Mouse (Mus musculus): ENCODE measurements around the gene Tcf23. TPM values are rescaled to one million over a fixed set of nuclear protein-coding genes. Genes with fewer than 3 reads are reported as not detected.

The Tcf23 gene
- polyA plus RNA-seq, 1 experiment from 2014 or later: 0.55 TPM

- 66% methylated on average over 11 of the region's 11 CpGs for WGBS
- H3K27me3 ChIP-seq (ENCODE audit: control insufficient read depth, insufficient read depth, low read length): no peaks in the 10 kb centered on the region
- no peak overlapping the region for H3K9ac ChIP-seq (replicated peaks; ENCODE audit: low read depth, low read length)
- no peaks in the 10 kb centered on the region for H3K36me3 ChIP-seq (ENCODE audit: control insufficient read depth, insufficient read depth, low read length)
- H3K9me3 ChIP-seq (ENCODE audit: control insufficient read depth, low read depth, low read length): no peaks in the 10 kb centered on the region
- no peak overlapping the region for H3K4me3 ChIP-seq (ENCODE audit: low read depth, low read length)
- H3K4me2 ChIP-seq (replicated peaks; ENCODE audit: low read depth, low read length): no peak overlapping the region
- ATAC-seq (ENCODE audit: insufficient number of reproducible peaks, insufficient read depth, low FRiP score, low read depth): no peak
- no peaks in the 10 kb centered on the region for H3K4me1 ChIP-seq (ENCODE audit: control insufficient read depth, insufficient read depth, low read length)
- no peak overlapping the region for H3K27ac ChIP-seq (ENCODE audit: low read length)
These were observed 26.6 kb downstream of the Tcf23 start for GRCm38 (mm10) chr5:30994910-30995635.

- H3K36me3 ChIP-seq (ENCODE audit: control insufficient read depth, insufficient read depth, low read length): no peaks in the 10 kb centered on the region
- no peak for ATAC-seq (ENCODE audit: insufficient number of reproducible peaks, insufficient read depth, low FRiP score, low read depth)
- no peaks in the 10 kb centered on the region for H3K4me1 ChIP-seq (ENCODE audit: control insufficient read depth, insufficient read depth, low read length)
- WGBS: 29% methylated on average over 5 of the region's 5 CpGs
- H3K4me2 ChIP-seq (replicated peaks; ENCODE audit: low read depth, low read length): no peak overlapping the region
- no peak overlapping the region for H3K9ac ChIP-seq (replicated peaks; ENCODE audit: low read depth, low read length)
- H3K4me3 ChIP-seq (ENCODE audit: low read depth, low read length): no peak overlapping the region
- no peaks in the 10 kb centered on the region for H3K27me3 ChIP-seq (ENCODE audit: control insufficient read depth, insufficient read depth, low read length)
- no peaks in the 10 kb centered on the region for H3K9me3 ChIP-seq (ENCODE audit: control insufficient read depth, low read depth, low read length)
- H3K27ac ChIP-seq (ENCODE audit: low read length): no peak overlapping the region
These were observed 29.8 kb downstream of the Tcf23 start for GRCm38 (mm10) chr5:30998306-30998705.

GRCm38 (mm10) chr5:30999324-30999723 lies 30.9 kb downstream of the Tcf23 start:
- no peak overlapping the region for H3K4me3 ChIP-seq (ENCODE audit: low read depth, low read length)
- no peaks in the 10 kb centered on the region for H3K36me3 ChIP-seq (ENCODE audit: control insufficient read depth, insufficient read depth, low read length)
- no peak overlapping the region for H3K4me2 ChIP-seq (replicated peaks; ENCODE audit: low read depth, low read length)
- no peak overlapping the region for H3K27ac ChIP-seq (ENCODE audit: low read length)
- ATAC-seq (ENCODE audit: insufficient number of reproducible peaks, insufficient read depth, low FRiP score, low read depth): no peak
- no peak overlapping the region for H3K9ac ChIP-seq (replicated peaks; ENCODE audit: low read depth, low read length)
- 72% methylated on average over 5 of the region's 5 CpGs for WGBS
- no peaks in the 10 kb centered on the region for H3K27me3 ChIP-seq (ENCODE audit: control insufficient read depth, insufficient read depth, low read length)
- no peaks in the 10 kb centered on the region for H3K4me1 ChIP-seq (ENCODE audit: control insufficient read depth, insufficient read depth, low read length)
- no peaks in the 10 kb centered on the region for H3K9me3 ChIP-seq (ENCODE audit: control insufficient read depth, low read depth, low read length)

- H3K9me3 ChIP-seq (ENCODE audit: control insufficient read depth, low read depth, low read length): no peaks in the 10 kb centered on the region
- no peaks in the 10 kb centered on the region for H3K36me3 ChIP-seq (ENCODE audit: control insufficient read depth, insufficient read depth, low read length)
- H3K27ac ChIP-seq (ENCODE audit: low read length): no peak overlapping the region
- 36% methylated on average over 7 of the region's 7 CpGs for WGBS
- ATAC-seq (ENCODE audit: insufficient number of reproducible peaks, insufficient read depth, low FRiP score, low read depth): no peak
- no peaks in the 10 kb centered on the region for H3K4me1 ChIP-seq (ENCODE audit: control insufficient read depth, insufficient read depth, low read length)
- no peak overlapping the region for H3K9ac ChIP-seq (replicated peaks; ENCODE audit: low read depth, low read length)
- no peak overlapping the region for H3K4me2 ChIP-seq (replicated peaks; ENCODE audit: low read depth, low read length)
- H3K27me3 ChIP-seq (ENCODE audit: control insufficient read depth, insufficient read depth, low read length): no peaks in the 10 kb centered on the region
- no peak overlapping the region for H3K4me3 ChIP-seq (ENCODE audit: low read depth, low read length)
These were observed 31.7 kb downstream of the Tcf23 start for GRCm38 (mm10) chr5:31000122-31000521.

DNA sequence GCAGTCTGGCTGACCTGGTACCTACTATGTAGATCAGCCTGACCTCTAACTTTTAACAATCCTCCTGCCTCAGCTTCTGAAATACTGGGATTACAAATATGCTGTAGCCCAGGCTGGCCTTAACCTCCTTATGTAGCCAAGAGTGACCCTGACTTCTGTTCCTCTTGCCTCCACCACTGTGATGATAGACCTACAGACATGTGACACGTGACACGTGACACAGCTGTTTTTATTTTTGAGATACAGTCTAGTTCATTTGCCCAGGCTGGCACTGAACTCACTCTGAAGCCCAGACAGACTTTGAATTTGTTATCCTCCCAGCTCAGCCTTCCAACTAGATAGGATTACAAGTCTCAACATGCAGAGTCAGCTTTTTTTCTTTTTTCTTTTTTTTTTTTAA lies 32.5 kb downstream of the Tcf23 start:
- no peaks in the 10 kb centered on the region for H3K27me3 ChIP-seq (ENCODE audit: control insufficient read depth, insufficient read depth, low read length)
- H3K27ac ChIP-seq (ENCODE audit: low read length): no peak overlapping the region
- no peak overlapping the region for H3K9ac ChIP-seq (replicated peaks; ENCODE audit: low read depth, low read length)
- no peak for ATAC-seq (ENCODE audit: insufficient number of reproducible peaks, insufficient read depth, low FRiP score, low read depth)
- no peak overlapping the region for H3K4me3 ChIP-seq (ENCODE audit: low read depth, low read length)
- H3K4me1 ChIP-seq (ENCODE audit: control insufficient read depth, insufficient read depth, low read length): no peaks in the 10 kb centered on the region
- H3K4me2 ChIP-seq (replicated peaks; ENCODE audit: low read depth, low read length): no peak overlapping the region
- no peaks in the 10 kb centered on the region for H3K9me3 ChIP-seq (ENCODE audit: control insufficient read depth, low read depth, low read length)
- no peaks in the 10 kb centered on the region for H3K36me3 ChIP-seq (ENCODE audit: control insufficient read depth, insufficient read depth, low read length)
- 84% methylated on average over 2 of the region's 2 CpGs for WGBS

DNA sequence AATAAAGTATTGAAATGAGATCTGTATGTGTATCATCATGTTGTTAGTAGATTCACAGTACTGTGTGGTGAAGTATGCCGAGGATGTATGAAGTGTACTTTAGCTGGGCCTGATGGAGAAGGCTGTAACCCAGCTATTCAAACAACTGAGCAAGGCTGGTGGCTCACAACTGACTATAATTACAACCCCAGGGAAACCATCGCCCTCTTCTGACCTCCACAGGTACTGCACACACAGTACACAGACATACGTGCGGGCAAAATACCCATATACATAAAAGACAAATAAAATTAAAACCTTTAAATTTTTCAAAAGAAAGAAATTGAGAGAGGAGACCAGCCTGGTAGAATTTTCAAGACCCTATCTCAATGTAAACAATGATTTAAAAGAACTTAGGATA lies 33.1 kb downstream of the Tcf23 start:
- Histone ChIP-seq H3K9me3 (ENCODE audit: control insufficient read depth, low read depth, low read length) (no peaks in the 10 kb centered on the region), H3K4me3 (ENCODE audit: low read depth, low read length) (no peak overlapping the region), H3K4me1 (ENCODE audit: control insufficient read depth, insufficient read depth, low read length) (no peaks in the 10 kb centered on the region), H3K9ac (replicated peaks; ENCODE audit: low read depth, low read length) (no peak overlapping the region), H3K4me2 (replicated peaks; ENCODE audit: low read depth, low read length) (no peak overlapping the region), H3K27me3 (ENCODE audit: control insufficient read depth, insufficient read depth, low read length) (no peaks in the 10 kb centered on the region), H3K27ac (ENCODE audit: low read length) (no peak overlapping the region), H3K36me3 (ENCODE audit: control insufficient read depth, insufficient read depth, low read length) (no peaks in the 10 kb centered on the region)
- WGBS: 85% methylated on average over 4 of the region's 4 CpGs
- ATAC-seq (ENCODE audit: insufficient number of reproducible peaks, insufficient read depth, low FRiP score, low read depth): no peak

GRCm38 (mm10) chr5:31004184-31004583 lies 35.7 kb downstream of the Tcf23 start:
- 5% methylated on average over 5 of the region's 5 CpGs for WGBS
- H3K27me3 ChIP-seq (ENCODE audit: control insufficient read depth, insufficient read depth, low read length): no peaks in the 10 kb centered on the region
- no peaks in the 10 kb centered on the region for H3K9me3 ChIP-seq (ENCODE audit: control insufficient read depth, low read depth, low read length)
- H3K4me3 ChIP-seq (ENCODE audit: low read depth, low read length): no peak overlapping the region
- no peak overlapping the region for H3K27ac ChIP-seq (ENCODE audit: low read length)
- no peaks in the 10 kb centered on the region for H3K36me3 ChIP-seq (ENCODE audit: control insufficient read depth, insufficient read depth, low read length)
- H3K4me1 ChIP-seq (ENCODE audit: control insufficient read depth, insufficient read depth, low read length): no peaks in the 10 kb centered on the region
- H3K9ac ChIP-seq (replicated peaks; ENCODE audit: low read depth, low read length): no peak overlapping the region
- no peak overlapping the region for H3K4me2 ChIP-seq (replicated peaks; ENCODE audit: low read depth, low read length)
- 0 out of 2 replicates have a peak, but pooled peaks have one; percentile 56 for ATAC-seq (ENCODE audit: insufficient number of reproducible peaks, insufficient read depth, low FRiP score, low read depth)

DNA sequence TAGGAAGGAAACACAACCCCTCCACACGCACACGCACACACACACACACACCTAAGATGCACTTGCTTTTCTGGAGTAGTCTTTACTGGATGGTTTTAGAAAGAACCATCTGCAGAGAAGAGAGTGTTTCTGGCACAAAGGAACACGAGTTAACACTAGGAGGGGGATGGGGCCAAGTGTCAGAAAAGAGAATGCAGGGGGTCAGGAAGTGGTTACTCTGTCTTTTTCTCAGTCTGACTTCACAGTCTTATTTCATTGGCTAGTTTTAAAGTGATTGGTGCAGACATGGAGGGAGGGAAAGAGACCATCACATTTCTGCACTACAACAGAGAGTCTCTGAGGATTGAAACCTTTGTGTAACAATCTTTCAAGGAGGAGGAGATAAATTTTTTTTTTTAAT lies 44.3 kb downstream of the Tcf23 start:
- H3K9me3 ChIP-seq (ENCODE audit: control insufficient read depth, low read depth, low read length): no peaks in the 10 kb centered on the region
- 70% methylated on average over 3 of the region's 3 CpGs for WGBS
- H3K9ac ChIP-seq (replicated peaks; ENCODE audit: low read depth, low read length): no peak overlapping the region
- no peaks in the 10 kb centered on the region for H3K4me1 ChIP-seq (ENCODE audit: control insufficient read depth, insufficient read depth, low read length)
- H3K4me3 ChIP-seq (ENCODE audit: low read depth, low read length): no peak overlapping the region
- H3K27me3 ChIP-seq (ENCODE audit: control insufficient read depth, insufficient read depth, low read length): no peaks in the 10 kb centered on the region
- no peak for ATAC-seq (ENCODE audit: insufficient number of reproducible peaks, insufficient read depth, low FRiP score, low read depth)
- no peaks in the 10 kb centered on the region for H3K36me3 ChIP-seq (ENCODE audit: control insufficient read depth, insufficient read depth, low read length)
- H3K27ac ChIP-seq (ENCODE audit: low read length): no peak overlapping the region
- no peak overlapping the region for H3K4me2 ChIP-seq (replicated peaks; ENCODE audit: low read depth, low read length)

DNA sequence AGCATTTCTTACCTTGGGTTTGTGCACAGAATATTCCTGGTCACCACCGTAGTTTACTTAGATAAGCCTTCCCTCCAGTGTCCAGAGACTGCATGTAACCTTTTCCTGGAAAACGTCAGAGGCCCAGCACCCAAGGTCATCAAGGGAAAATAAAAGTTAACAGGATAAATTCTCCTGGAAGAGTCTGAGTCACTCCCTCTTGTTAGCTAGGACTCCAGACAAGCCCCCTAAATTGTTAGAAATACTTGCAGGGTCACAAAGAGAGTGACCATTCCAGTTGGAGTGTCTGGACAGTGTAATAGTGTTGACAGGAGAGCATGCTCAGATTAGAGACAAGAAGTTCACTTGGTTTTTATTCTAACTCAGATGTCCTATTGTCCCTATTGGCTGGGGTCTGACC lies 47.5 kb downstream of the Tcf23 start:
- Histone ChIP-seq H3K27ac (ENCODE audit: low read length) (no peak overlapping the region), H3K27me3 (ENCODE audit: control insufficient read depth, insufficient read depth, low read length) (no peaks in the 10 kb centered on the region), H3K9ac (replicated peaks; ENCODE audit: low read depth, low read length) (no peak overlapping the region), H3K9me3 (ENCODE audit: control insufficient read depth, low read depth, low read length) (no peaks in the 10 kb centered on the region), H3K4me1 (ENCODE audit: control insufficient read depth, insufficient read depth, low read length) (no peaks in the 10 kb centered on the region), H3K36me3 (ENCODE audit: control insufficient read depth, insufficient read depth, low read length) (no peaks in the 10 kb centered on the region), H3K4me3 (ENCODE audit: low read depth, low read length) (no peak overlapping the region), H3K4me2 (replicated peaks; ENCODE audit: low read depth, low read length) (no peak overlapping the region)
- 61% methylated on average over 2 of the region's 2 CpGs for WGBS
- ATAC-seq (ENCODE audit: insufficient number of reproducible peaks, insufficient read depth, low FRiP score, low read depth): no peak
